Mouse (Mus musculus): Measurements from ENCODE around the gene Gm21962.
"Not testable (repeated sequence)": the region's sequence is repeated elsewhere in the genome, so short reads cannot be mapped to it uniquely, and the experiment has no call there.

Gene Gm21962

DNA sequence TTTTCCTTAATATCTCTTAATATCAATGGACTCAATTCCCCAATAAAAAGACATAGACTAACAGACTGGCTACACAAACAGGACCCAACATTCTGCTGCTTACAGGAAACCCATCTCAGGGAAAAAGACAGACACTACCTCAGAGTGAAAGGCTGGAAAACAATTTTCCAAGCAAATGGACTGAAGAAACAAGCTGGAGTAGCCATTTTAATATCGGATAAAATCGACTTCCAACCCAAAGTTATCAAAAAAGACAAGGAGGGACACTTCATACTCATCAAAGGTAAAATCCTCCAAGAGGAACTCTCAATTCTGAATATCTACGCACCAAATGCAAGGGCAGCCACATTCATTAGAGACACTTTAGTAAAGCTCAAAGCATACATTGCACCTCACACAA is at the start of gene Gm21962:
Gene Gm21962 (plus strand): TSS at position 301 of the 400 bp plus-strand sequence.
- DNase-seq (ENCODE audit: low spot score): not testable (repeated sequence)

DNA sequence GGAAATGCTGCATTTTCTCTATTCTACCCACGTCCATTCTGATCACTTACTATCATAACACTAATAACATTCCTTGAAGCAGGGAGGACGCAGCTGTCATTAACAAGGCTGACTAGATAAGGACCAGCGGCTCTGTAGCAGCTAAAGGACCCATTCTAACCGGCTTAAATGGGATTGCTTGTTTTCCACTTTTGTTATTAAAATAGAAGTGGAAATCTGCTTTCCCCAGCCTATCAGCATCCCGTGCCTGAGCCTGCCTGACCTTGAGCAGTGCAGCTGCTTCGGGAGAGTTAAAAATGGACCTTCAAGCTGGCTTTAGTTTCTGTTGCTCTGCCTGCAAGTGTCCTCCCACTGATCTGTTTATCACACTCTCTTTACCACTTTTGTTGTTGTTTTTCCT is 49.2 kb upstream of the Gm21962 start:
- DNase-seq (ENCODE audit: low spot score): peak; percentile 89

DNA sequence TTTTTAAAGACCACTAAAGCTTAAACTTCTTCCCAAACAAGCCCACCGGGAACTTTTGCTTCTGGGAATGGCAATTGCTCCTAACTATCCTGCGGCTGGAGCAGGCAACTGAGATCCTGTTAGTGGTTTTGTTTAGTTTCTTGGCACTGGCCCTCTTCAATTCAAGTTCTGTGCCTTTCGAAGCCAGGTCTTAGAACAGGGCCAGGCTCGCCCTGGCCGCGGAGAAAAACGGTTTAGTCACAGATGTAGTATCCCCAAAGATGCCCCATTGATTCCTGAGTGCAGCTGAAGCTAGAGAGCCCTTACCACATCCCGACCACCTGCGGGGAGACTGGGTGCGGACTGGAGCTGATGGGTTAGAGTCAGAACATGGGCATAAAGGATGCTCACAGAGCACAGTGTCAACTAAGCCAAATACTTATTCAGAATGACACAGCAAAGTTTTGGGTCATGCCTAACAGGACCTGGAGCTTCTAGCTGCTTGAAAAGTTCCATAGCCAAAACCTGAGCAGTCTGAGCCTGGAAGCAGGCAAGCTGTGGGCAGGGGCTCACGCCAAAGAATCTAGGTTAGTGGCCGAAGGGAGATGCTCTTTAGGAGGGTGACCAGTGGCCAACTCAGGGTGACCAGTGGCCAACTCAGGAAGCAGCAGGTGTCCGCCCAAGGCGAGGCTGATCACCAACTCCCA is 48.3 kb upstream of the Gm21962 start:
- DNase-seq (ENCODE audit: low spot score): no peak

DNA sequence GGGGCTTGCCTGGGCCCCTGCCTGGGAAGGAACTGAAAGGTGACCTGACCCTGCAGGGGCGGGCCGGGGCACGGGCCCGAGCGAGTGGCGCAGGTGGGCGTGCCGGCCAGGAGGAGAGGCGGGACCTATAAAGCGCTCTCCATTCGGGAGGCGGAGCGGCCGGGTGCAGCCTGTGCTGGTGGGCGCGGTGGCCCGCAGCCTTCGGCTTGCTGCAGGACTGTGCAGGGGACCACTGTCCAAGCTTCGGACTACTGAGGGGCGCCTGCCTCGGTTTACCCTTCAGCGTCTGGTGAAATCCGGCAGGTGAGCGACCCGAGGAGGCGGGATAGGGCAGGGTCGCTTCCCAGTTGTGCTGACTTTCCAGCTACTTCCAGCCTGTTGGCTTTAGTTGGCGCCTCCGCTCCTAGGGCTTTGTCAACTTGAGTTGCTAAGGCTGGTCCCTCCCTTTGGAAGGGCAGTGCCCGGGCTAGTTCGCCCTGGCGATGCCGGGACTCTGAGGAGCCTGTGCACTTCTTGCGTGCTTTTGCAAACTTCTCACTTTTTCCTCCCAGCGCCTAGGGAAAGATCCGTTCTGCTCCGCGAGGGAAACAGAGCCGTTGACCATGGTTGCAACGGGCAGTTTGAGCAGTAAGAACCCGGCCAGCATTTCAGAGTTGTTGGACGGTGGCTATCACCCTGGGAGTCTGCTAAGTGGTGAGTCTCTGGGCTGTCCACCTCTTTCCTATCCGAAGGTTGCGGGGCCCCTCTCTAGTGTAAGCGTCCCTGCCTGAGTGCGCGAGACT is 47.6 kb upstream of the Gm21962 start:
- peak; percentile 81 for DNase-seq (ENCODE audit: low spot score)

DNA sequence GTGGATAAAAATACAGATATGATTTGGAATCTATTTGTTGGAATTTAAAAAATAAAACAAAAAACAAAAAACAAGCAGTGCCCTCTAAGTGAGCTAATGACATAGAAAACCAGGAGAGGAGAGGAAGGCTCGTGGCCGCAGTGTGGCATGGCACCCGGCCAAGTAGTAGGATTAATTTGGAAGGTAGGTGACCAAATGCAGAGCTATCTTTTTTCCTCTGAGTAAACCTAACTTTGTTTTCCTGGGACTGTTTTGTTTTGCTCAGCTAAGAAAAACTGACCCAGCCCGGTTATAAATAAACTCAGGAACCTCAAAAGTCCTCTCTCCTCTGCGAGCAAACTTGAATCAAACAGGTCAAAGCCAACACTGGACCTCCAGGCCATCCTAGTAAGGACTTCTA is 46.3 kb upstream of the Gm21962 start:
- no peak for DNase-seq (ENCODE audit: low spot score)

DNA sequence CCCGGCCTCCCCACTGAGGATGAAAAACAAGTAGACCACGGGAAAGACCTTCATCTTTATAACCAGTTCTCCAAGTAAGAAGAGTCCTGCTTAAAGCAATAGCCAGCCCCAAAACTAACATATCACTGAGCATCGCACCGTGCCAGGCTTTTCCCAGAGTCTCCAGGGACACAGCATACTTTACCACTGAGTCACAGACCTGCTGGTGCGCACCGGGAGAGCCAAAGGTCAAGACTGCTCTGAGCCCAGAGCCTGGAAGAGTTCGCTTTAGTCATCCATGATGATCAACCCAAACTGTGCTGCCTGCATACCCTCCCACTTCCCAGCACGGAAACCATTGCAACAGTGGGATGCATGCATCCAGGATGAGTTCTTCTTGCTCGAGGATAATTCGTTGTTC is 37.6 kb upstream of the Gm21962 start:
- DNase-seq (ENCODE audit: low spot score): no peak

DNA sequence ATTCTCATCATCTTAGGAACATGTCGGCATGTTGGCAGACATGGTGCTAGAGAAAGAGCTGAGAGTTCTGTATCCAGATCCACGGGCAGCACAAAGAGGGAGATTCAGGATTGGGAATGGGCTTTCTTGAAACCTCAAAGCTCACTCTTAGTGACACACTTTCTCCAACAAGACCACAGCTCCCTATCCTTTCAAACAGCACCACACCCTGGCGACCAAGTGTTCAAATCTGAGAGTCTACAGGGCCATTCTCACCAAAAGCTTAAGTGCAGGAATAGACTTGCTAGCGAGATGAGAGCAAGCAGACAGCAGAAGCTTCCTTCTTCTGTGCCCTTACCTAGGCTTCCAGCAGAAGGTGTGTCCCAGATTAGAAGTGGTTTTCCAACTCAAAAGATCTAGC is 34.8 kb upstream of the Gm21962 start:
- DNase-seq (ENCODE audit: low spot score): no peak

DNA sequence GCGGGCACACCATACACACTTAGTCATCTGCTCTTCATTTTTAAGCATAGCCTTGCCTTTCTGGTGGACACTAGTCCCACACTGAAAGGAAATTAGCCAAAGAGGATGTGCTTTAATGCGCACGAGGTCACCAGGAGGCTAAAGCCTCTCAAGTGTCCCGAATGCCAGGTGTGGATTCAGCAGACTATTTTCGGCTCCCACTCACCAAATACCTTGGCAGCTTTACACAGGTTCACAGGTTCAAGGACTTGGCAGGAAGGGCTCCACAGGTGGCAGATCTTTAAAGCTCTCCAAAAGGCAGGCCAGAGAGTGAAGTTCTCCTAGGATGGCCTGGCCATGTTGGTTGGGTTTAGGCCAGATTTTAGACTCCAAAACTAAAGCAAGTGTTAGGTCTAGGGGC is 30.1 kb upstream of the Gm21962 start:
- DNase-seq (ENCODE audit: low spot score): no peak

DNA sequence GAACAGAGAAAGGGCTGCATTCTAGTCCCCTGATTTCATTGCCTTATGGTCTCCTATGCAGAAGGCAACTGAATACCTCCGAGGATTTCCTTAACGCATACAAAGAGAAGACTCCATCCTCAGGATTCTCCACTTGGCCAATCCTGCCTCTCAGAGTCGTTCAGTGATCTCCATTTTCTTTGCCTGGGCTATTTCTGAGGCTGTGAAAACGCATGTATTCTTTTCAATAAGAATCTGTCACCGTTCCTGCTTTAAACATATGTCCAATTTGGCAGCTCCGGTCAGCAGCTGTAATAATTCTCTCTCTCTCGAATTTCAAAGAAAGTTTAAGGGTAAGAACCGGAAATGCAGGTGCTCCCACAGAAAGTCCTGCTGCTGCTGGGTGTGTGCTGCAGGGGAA is 29.2 kb upstream of the Gm21962 start:
- no peak for DNase-seq (ENCODE audit: low spot score)

DNA sequence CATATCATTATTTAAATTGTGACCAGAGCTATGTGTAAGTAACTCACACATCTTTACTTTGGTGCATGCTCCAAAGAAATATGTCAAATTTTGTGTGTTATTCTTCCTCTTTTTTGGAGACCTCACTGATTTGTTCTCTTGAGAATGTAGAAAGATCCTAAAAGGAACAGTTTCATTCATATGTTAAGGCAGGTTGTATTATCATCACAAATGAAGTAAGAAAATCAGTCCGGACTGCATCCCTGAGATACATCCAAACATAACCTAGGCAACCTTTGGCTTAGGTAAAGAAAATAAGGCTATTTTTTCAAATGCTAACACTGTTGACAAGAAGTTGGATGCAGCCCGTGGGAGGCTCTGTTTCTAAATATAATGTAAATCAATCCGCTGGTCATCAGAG is 28.8 kb upstream of the Gm21962 start:
- DNase-seq (ENCODE audit: low spot score): no peak

DNA sequence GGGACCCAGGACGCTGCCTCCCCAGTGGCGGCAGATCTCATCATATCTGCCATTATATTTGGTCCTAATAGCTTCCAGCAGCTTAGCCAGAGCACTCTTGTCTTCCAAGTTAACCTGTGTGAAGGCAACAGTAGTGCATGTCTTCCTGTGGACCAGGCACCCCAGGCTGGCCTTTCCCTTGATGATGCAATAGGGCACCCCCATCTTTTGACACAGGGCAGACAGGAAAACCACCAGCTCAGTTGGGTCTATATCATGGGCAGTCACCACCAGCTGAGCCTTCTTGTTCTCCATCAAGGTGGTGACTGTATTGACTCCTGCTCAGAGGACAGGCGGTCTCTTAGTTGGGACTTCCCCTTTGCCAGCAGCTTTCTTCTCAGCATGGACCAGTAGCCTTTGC is 27.2 kb upstream of the Gm21962 start:
- DNase-seq (ENCODE audit: low spot score): no peak

DNA sequence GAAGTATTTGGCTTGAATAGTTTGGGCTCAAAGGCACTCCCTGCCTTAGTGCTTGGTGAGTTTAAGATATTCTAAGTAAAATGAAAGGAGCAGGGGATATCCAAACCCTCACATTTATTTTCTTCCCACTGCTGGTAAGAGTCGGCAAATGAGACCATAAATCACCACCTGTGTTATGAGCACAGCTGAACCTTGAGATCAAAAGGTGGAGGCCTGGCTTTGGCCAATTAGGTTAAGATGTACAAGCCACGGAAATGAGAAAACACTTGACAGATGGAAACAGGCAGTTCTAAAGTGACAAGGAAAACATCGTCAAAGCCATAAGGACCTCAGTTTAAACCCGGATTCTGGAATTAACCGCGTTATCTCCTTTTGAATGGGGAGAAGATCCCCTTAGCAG is 26.4 kb upstream of the Gm21962 start:
- no peak for DNase-seq (ENCODE audit: low spot score)

DNA sequence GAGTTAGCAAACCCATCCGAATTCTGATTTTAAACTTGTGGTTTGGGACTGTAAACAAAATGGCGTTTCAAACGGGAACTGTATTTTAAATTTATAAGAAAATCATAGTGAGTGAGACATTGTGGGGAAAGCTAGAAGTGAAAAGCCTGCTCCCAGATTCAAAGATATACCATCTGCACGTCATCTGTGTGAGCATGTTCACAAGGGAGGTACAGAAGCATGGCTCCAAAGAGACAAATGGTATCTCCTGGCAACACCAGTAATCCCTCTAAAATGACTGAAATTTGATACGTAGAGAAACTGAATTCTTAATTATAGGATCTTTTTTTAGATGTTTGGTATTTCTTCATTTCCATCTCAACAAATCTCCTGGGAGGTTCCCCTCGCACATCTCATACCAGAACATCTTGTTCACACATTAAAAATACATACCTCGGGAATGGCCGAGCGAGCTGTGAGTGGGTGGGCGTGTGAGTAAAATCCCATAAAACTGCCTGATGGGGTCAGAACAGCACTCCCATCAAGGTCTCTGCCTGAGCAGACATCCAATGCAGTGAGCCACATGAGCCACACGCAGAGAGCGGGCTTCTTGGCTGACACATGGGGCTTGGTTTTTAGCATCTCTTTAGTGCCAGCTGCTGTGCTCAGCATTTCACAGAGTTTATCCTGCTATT is 23.8 kb upstream of the Gm21962 start:
- no peak for DNase-seq (ENCODE audit: low spot score)

DNA sequence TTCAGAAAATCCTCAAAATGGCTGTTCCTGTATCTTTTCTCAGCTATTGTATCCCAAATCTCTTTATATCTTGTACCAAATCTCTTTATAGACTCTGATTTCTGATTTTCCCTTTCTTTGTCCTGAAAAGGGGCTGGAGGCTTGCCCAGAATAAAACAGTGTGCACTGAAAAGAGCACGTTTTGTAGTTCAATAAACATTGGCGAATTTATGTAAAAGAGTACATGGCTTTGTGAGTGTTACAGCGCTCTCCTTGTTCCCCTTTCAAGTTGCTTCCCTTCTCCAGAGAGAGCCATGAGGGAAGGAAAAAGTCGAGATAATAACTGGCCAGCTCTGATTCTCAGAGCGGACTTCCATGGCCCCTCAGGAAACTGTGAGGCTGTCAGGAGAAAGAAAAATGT is 22.2 kb upstream of the Gm21962 start:
- DNase-seq (ENCODE audit: low spot score): no peak

DNA sequence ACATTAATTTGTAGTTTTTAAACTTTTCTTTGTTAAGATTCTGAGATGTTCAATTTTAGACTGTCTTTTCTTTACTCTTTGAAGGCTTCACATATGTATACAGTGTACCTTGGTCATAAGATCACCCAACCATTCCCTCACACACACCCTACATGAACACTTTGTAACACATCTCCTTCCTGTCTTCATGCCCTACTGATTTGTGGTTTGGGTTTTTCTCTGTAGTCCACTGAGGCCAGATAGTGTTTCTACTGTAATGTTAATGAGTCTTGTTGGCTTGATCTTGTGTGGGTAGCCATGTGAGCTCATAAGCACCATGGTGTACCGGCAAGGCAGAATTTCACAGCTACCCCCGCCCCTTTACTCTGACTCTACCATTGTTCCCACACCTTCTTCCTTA is 18.5 kb upstream of the Gm21962 start:
- DNase-seq (ENCODE audit: low spot score): no peak

DNA sequence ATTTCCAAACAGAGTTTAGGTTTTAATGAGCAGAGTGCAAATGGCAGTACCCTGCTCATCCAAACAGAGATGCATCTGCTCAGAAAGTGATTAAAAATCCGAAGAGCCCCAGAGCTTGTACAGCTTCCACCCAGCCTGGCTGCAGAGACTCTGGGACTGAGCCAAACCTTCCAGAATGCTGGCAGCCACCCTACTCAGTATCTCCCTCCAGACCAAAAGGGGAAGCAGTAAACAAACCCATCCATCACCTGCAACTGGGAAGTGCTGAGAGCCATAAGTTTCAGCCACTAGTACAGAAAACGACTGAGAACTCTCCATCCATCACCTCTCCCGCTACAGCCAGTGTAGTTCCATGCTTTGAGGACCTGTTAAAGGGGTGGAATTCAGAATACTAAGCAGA is 9.6 kb downstream of the Gm21962 start:
- peak; percentile 65 for DNase-seq (ENCODE audit: low spot score)

DNA sequence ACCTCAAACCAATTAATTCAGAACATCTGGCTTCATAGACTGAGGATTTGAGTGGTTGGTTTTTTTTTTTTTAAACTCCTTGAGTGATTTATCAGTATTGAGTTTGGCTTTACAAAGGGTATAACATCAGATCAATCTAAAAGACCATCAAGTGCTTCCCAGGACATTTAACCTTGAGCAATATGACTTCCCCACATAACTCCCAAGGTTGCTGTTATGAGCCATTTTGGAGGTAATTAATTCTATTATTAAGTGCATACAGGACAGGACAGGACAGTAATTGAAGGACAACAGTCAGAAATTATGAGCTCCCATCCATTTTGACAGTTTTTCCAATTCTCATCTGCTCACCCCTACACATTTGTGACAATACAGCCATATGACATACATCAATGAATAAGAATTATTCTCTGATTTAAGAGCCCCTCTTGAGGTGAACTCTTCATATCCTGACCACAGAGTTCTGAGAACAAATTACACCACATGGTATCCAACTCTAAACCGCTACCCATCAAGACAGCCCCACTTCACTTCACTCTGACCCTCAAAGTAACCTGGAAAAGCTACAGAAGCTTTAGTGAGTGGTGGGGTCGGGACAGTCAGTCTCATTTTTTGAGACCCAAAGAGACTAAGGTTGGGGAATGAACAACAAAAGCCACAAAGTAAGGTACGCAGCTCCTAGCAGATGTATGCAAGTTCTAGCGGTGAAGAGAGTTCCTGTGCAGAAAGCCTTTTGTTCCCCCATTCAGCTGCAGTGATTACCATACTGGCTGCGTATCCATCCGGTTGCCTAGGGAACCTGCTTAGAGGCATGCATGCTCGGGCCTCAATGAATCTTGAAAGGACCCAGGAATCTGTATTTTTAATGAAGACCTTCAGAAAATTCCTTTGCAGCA is 11.8 kb downstream of the Gm21962 start:
- DNase-seq (ENCODE audit: low spot score): no peak

DNA sequence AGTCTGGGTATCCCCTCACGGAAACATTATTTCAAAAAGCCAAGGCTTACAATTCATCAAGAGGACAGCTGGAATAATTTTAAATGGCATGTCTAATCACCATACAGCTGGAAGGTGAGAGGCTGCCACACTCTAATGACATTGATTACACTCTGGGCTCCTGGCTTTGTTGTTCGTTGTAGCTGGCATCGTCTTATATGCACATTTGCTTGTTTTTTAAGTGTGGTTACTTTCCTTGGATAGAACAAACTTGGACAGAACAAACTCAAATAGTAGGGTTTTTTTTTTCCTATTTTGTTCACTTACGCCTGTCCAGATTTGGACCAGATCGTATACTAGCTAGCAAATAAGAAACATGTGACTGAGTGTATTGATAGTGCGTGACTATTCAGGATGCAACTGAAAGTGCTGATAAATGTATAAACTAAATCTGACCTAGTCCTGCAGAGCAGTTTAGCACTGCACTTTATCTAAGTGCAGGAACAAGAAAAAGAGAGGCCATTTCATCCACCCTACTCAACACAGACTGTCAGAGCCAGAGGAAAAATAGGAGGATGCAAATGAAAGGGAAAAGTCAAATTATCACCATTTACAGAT is 12.6 kb downstream of the Gm21962 start:
- DNase-seq (ENCODE audit: low spot score): no peak

DNA sequence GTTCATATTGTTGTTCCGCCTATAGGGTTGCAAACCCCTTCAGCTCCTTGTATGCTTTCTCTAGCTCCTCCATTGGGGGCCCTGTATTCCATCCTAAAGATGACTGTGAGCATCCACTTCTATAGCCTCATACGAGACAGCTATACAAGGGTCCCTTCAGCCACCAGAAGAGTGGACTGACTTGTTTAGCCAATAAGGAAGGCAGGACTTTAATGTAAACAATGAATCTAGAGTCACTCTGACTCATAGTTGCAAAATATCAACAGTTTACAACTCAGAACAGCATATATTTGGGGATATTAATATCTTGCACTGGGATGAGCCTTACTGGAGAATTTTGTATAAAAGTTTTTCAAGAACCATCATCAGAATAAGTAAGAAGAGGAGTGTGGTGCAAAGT is 15.6 kb downstream of the Gm21962 start:
- no peak for DNase-seq (ENCODE audit: low spot score)

DNA sequence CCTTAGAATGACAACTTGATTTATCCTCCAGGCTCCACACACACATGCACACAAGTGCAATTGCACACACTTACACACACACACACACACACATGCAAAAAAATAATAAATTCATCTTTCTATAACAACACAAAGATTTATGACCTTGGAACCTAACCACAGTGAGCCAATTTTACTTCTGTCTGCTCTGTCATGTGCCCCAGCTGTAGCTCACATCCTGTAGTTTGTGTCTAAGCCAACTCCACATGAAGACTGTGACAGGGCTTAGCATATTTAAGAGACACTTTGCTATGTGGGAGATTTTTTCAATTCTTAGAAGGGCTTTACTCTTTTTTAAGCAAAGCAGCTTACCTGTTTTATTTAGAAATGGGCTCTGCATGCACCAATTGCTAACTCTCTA is 20.2 kb downstream of the Gm21962 start:
- DNase-seq (ENCODE audit: low spot score): no peak

DNA sequence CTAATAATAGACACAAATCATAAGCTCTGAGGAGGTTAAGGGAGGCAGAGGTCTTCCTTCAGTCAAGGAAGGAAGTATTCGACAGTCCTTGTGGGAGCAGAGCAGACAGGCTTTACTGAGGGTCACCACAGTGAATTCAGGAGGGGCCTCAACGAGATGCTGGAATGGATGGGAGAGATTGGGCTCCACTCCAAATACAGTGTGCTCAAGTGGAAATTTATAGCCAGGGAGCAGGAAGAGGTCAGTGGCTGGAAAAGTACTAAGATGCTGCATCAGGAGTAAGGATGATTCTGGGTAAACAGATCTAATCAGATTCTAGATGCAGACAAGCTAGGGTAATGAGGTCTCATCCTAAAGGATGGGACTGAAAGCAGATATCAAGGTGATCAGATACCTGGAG is 44.6 kb downstream of the Gm21962 start:
- no peak for DNase-seq (ENCODE audit: low spot score)

All from ovary, adult 18-20 months (tissue).